Mouse (Mus musculus) intestine, embryonic 14.5 days (tissue): ENCODE data around the gene Crtac1. TPM values are rescaled to one million over a fixed set of nuclear protein-coding genes. Genes with fewer than 3 reads are reported as not detected.

Experiments used
- ATAC-seq: fragments of 200-750 bp; cut with Nextera tagmentation; replicated peaks from 2 replicates; pipeline ENCODE4 v1.8.0; 2017; ENCODE audit warnings: low read depth, moderate number of reproducible peaks, moderate TSS enrichment, moderate library complexity; ENCODE audit not compliant: low FRiP score, low TSS enrichment
- DNase-seq: peaks from one replicate; pipeline ENCODE4 v3.0.0-alpha.2; 2018; ENCODE audit warnings: low spot score
- H3K27ac ChIP-seq: fragments of 300-500 bp; sonication (generic); 2 replicates; pipeline ENCODE4 v1.5.1; 2014; ENCODE audit warnings: low read depth, mild to moderate bottlenecking, control low read depth
- H3K27me3 ChIP-seq: fragments of 300-500 bp; sonication (generic); replicated peaks from 2 replicates; pipeline ENCODE4 v1.6.1; 2014; ENCODE audit warnings: low read length, control low read depth; ENCODE audit not compliant: control insufficient read depth, insufficient read depth
- H3K36me3 ChIP-seq: fragments of 300-500 bp; sonication (generic); 2 replicates; pipeline ENCODE4 v1.6.1; 2014; ENCODE audit warnings: low read length, control low read depth; ENCODE audit not compliant: control insufficient read depth, insufficient read depth
- H3K4me1 ChIP-seq: fragments of 300-500 bp; sonication (generic); replicated peaks from 2 replicates; pipeline ENCODE4 v1.6.1; 2014; ENCODE audit warnings: low read length, control low read depth, mixed read lengths; ENCODE audit not compliant: control insufficient read depth, insufficient read depth
- H3K4me2 ChIP-seq: fragments of 300-500 bp; sonication (generic); 2 replicates; pipeline ENCODE4 v1.6.1; 2014; ENCODE audit warnings: low read length
- H3K4me3 ChIP-seq: fragments of 300-500 bp; sonication (generic); 2 replicates; pipeline ENCODE4 v1.5.1; 2014; ENCODE audit warnings: low read depth, low read length, control low read depth, mixed read lengths
- H3K9ac ChIP-seq: fragments of 300-500 bp; sonication (generic); 2 replicates; pipeline ENCODE4 v1.6.1; 2014; ENCODE audit warnings: mild to moderate bottlenecking, low read length
- H3K9me3 ChIP-seq: fragments of 300-500 bp; sonication (generic); 2 replicates; pipeline ENCODE4 v1.6.1; 2016; ENCODE audit warnings: low read length, control low read depth; ENCODE audit not compliant: control insufficient read depth
- WGBS: fragments of 180-500 bp; shearing (Covaris S2); extraction: QIAGEN DNeasy Blood & Tissue Kit; methylation state at CpG from one replicate; pipeline ENCODE4 v1.1.7; 2014; 5-methylcytosine and 5-hydroxymethylcytosine counted together
- polyA plus RNA-seq: library from polyadenylated mRNA; unstranded; fragments of >200 nt; fragmentation: Nextera tagmentation; extraction: Ambion mirVana; gene quantifications from 2 replicates; pipeline ENCODE4 v1.2.1, GENCODE M21; 2014

Crtac1 gene
- polyA plus RNA-seq, 1 experiment from 2014 or later: 4.1 TPM

DNA sequence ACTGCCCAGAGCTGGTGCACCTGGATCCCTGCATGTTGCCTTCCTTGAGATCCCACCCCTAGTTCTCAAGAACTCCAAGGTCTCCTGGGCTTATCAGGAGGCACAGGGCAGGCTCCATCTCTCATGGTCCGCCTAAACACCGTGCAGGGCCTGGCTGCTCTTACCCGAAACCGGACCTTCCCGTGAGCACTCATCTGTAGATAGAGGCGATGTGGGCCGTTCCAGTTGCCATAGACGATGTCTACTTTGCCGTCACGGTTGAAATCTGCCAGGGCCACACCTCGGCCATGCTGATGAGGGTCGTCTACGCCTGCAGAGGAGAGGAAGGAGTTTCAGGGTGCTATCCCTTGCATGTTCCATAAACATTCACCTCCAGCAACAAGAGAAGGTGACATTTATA, 127.1 kb downstream of the Crtac1 start:
- WGBS: 83% methylated on average over 13 of the region's 13 CpGs
- Histone ChIP-seq H3K27me3 (no peaks in the 10 kb centered on the region), H3K36me3 (no peaks in the 10 kb centered on the region), H3K27ac (no peak overlapping the region), H3K4me2 (no peak overlapping the region), H3K9me3 (no peaks in the 10 kb centered on the region), H3K4me1 (0 out of 2 replicates have a peak, but pooled peaks cover 7% of the 10 kb centered on the region), H3K4me3 (no peak overlapping the region), H3K9ac (no peak overlapping the region)
- DNase-seq (no peak), ATAC-seq (no peak)

DNA sequence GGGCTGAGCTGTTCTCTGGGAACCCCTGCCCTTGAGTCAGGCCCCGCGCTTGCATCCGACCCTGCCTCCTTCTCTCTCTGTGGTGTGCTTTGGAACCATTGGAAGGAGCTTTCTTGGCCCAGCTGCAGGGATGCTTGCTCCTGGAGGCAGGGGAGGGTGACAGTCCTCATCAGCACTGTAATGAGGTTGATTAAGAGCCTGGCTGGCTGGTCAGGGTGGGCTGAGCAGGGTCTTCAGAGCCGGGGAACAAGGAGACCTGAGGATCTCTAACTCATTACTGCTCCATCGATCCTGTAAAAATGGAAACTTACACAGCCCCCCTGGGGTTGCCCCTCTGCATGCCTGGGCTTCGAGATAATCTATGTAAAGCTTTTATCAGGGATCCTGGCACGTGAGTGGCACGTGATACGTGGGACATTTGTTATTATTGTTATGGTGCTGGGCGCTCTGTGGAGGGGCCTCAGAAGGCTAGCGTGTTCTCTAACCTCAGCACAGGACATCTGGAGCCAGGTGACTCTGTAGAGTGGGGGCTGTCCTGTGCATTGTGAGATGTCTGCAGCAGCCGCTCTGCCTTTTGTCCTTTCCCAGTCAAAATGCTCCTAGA, 128.3 kb downstream of the Crtac1 start:
- H3K4me2 ChIP-seq: no peak overlapping the region
- 0 out of 2 replicates have a peak, but pooled peaks cover 7% of the 10 kb centered on the region for H3K4me1 ChIP-seq
- H3K36me3 ChIP-seq: no peaks in the 10 kb centered on the region
- no peaks in the 10 kb centered on the region for H3K9me3 ChIP-seq
- WGBS: 70% methylated on average over 12 of the region's 12 CpGs
- H3K27me3 ChIP-seq: no peaks in the 10 kb centered on the region
- DNase-seq (no peak), ATAC-seq (no peak)
- H3K27ac ChIP-seq: no peak overlapping the region
- H3K9ac ChIP-seq: no peak overlapping the region
- H3K4me3 ChIP-seq: no peak overlapping the region

DNA sequence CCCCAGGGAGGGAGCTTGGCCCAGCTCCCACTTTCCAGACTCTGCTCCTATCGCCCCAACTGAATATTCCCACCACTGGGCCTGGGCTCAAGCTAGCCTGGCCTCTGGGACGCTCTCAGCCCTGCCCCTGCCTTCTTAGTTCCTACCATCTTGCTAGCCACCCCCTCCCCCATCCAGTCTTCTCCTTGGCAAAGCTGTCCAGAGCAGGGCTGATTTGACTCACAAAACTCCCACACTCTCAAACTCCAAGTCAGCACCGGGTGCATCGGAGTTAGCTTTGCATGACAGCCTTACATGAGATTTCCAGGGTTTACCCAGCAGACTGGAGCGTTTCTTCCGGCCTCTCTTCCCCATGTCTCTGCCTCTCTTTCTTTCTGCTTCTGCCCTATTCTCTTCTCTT, 138.4 kb downstream of the Crtac1 start:
- no peak overlapping the region for H3K4me2 ChIP-seq
- no peak overlapping the region for H3K9ac ChIP-seq
- H3K27me3 ChIP-seq: no peaks in the 10 kb centered on the region
- H3K27ac ChIP-seq: no peak overlapping the region
- no peaks in the 10 kb centered on the region for H3K4me1 ChIP-seq
- DNase-seq (no peak), ATAC-seq (no peak)
- 75% methylated on average over 6 of the region's 6 CpGs for WGBS
- H3K36me3 ChIP-seq: no peaks in the 10 kb centered on the region
- no peak overlapping the region for H3K4me3 ChIP-seq
- no peaks in the 10 kb centered on the region for H3K9me3 ChIP-seq

DNA sequence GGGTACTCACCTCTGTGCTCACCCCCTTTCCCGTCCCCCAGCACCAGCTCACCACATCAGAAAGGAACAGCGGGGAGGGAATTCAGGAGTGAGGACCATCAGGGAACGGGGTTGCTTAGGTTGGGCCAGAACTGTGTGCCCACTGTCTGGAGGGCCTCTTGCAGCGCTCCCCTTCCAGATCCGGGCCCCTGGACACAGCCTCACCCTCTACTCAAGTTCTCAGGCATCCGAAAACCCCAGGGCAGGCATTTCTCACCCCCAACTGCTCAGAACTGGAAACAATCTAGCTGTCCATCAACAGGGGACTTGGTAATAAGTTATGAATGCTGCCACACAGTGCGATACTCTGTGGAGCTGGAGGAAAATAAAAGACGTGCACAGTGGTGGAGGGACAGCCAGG, 139.5 kb downstream of the Crtac1 start:
- Histone ChIP-seq H3K4me3 (no peak overlapping the region), H3K9me3 (no peaks in the 10 kb centered on the region), H3K4me1 (no peaks in the 10 kb centered on the region), H3K27me3 (no peaks in the 10 kb centered on the region), H3K27ac (no peak overlapping the region), H3K4me2 (no peak overlapping the region), H3K36me3 (no peaks in the 10 kb centered on the region), H3K9ac (no peak overlapping the region)
- DNase-seq (no peak), ATAC-seq (no peak)
- 62% methylated on average over 8 of the region's 8 CpGs for WGBS

DNA sequence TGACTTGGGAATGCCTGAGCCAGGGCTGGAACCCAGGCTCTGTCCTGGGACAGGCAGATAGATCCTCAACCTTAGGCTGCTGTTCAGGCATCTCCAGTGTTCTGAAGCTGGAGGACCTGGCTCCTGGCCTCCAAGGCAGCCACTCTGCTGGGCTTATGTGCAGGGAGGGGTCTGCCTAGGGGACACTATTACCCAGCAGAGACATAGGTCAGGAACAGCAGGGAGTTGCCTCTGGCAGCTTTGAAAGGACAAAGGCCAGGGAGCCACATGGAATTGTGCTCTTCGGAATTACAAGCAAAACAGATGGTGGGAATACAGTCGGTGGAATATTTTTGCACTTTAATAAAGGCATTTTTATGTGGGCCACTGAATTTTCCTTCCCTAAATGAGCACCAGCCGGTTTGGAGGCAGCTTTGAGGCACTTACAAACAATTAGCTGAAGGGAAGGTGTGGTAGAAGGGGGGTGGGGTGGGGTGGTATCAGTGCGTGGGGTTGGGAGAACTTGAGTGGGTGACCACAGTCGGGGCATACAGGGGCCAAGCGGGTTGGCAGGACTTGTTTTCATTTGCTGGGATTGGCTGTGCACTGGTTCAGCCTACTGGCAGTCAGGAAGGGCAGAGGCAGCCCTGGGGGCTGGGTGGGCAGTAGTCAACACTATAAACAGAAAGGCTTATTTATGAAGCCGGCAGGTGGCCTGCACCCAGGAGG, 140.5 kb downstream of the Crtac1 start:
- Histone ChIP-seq H3K4me1 (no peaks in the 10 kb centered on the region), H3K27me3 (no peaks in the 10 kb centered on the region), H3K9me3 (no peaks in the 10 kb centered on the region), H3K9ac (no peak overlapping the region), H3K4me3 (no peak overlapping the region), H3K4me2 (no peak overlapping the region), H3K27ac (no peak overlapping the region), H3K36me3 (no peaks in the 10 kb centered on the region)
- DNase-seq (no peak), ATAC-seq (no peak)
- WGBS: 38% methylated on average over 7 of the region's 7 CpGs

DNA sequence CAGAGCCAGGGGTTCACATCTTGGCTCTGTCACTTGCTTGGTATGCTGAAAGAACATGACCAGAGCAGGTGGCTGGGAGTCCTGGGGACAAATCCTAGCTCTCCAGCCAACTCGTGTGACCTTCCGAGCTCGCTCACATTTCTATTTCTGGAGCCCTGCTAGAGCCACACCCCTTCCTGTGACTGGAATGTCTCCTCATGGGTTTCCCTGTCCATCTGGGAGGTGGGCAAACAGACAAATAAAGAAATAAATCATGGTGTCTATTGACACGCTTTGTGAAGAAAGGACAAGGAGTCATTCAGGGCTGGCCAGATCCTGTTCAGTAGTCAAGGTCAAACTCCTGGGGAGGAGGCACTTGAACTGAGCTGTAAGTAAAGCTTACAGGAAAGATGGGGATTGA, 143.2 kb downstream of the Crtac1 start:
- DNase-seq (no peak), ATAC-seq (no peak)
- H3K9me3 ChIP-seq: no peaks in the 10 kb centered on the region
- no peak overlapping the region for H3K4me3 ChIP-seq
- no peaks in the 10 kb centered on the region for H3K36me3 ChIP-seq
- H3K4me1 ChIP-seq: no peaks in the 10 kb centered on the region
- H3K27me3 ChIP-seq: no peaks in the 10 kb centered on the region
- no peak overlapping the region for H3K27ac ChIP-seq
- WGBS: 49% methylated on average over 4 of the region's 4 CpGs
- H3K9ac ChIP-seq: no peak overlapping the region
- no peak overlapping the region for H3K4me2 ChIP-seq

DNA sequence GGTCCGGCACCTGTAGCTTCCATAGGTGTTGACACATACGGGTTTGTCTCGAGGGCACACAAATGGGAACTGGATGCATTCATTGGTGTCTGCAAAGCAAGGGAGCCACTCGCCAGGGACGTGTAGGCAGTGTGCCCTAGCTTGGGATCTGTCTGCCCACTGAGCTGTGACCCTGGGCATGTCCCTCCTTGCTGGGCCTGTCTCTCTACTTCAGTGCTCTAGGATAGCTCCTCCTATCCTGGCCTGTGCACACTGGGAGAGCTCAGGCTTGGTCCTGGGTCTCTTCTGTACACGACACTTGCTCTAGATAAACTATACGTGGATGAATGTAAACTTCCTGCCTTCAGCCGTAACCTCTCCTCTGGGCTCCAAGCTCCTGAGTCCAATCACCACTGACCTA, 147.4 kb downstream of the Crtac1 start:
- ATAC-seq (no peak), DNase-seq (no peak)
- Histone ChIP-seq H3K9me3 (no peaks in the 10 kb centered on the region), H3K27me3 (no peaks in the 10 kb centered on the region), H3K27ac (no peak overlapping the region), H3K4me3 (no peak overlapping the region), H3K4me2 (no peak overlapping the region), H3K4me1 (no peaks in the 10 kb centered on the region), H3K36me3 (no peaks in the 10 kb centered on the region), H3K9ac (no peak overlapping the region)
- WGBS: 53% methylated on average over 8 of the region's 8 CpGs

DNA sequence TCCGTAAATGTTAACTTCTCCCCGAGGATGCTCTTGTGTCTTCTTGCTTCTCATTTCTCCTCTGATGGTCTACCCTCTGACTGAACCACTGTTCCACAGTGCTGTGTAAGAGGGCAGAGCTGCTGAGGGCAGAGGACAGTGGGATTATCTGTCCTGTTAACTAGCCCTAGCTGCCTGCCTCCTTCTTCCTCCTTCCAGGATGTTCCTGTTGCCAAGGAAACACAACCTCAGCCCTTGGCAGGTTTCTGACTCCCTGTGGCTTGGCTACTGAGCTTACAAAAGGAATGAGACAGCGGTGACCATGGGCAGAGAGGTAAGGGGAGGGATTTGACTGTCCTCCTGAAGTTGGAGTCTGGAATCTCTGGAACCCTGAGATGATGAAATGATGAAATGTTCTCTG, 152.0 kb downstream of the Crtac1 start:
- no peaks in the 10 kb centered on the region for H3K36me3 ChIP-seq
- H3K4me2 ChIP-seq: no peak overlapping the region
- H3K27ac ChIP-seq: no peak overlapping the region
- ATAC-seq (no peak), DNase-seq (no peak)
- H3K9ac ChIP-seq: no peak overlapping the region
- no peaks in the 10 kb centered on the region for H3K27me3 ChIP-seq
- H3K4me3 ChIP-seq: no peak overlapping the region
- WGBS: 62% methylated on average over 3 of the region's 3 CpGs
- no peaks in the 10 kb centered on the region for H3K4me1 ChIP-seq
- H3K9me3 ChIP-seq: no peaks in the 10 kb centered on the region

DNA sequence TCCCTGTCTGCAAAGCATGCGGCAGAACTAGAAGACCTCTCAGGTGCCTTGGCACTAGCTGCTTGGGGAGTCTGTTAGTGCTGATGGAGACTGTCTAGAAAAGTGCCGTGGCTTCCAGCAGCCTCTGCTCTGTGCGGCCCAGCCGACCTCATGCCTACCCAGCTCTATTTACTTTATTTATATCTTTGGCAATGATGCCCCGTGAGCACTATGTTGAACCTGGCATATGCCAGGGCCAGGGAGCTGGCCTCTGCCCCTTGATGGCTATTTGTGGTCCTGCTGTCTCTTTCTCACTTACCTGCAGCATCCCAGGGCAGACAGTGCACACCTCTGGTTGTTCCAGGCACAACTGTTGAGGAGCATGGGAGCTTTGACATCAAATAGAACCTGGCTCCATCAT, 153.1 kb downstream of the Crtac1 start:
- H3K4me3 ChIP-seq: no peak overlapping the region
- ATAC-seq: no peak
- H3K4me1 ChIP-seq: no peaks in the 10 kb centered on the region
- no peaks in the 10 kb centered on the region for H3K9me3 ChIP-seq
- no peak for DNase-seq
- no peaks in the 10 kb centered on the region for H3K36me3 ChIP-seq
- no peak overlapping the region for H3K4me2 ChIP-seq
- no peak overlapping the region for H3K27ac ChIP-seq
- H3K9ac ChIP-seq: no peak overlapping the region
- WGBS: 71% methylated on average over 5 of the region's 5 CpGs
- no peaks in the 10 kb centered on the region for H3K27me3 ChIP-seq
